Mouse (Mus musculus) limb, embryonic 11.5 days (tissue): Measurements from ENCODE around the gene Vnn3. TPM values are rescaled to one million over a fixed set of nuclear protein-coding genes. Genes with fewer than 3 reads are reported as not detected.

Experiments used
- ATAC-seq: fragments of 200-750 bp; cut with Nextera tagmentation; 2 replicates; pipeline ENCODE4 v1.8.0; 2017; ENCODE audit warnings: low read depth; ENCODE audit not compliant: insufficient number of reproducible peaks, low FRiP score, low TSS enrichment
- DNase-seq: peaks from one replicate; pipeline ENCODE4 v3.0.0-alpha.2; 2015; ENCODE audit warnings: low spot score
- H3K27ac ChIP-seq: fragments of 300-500 bp; sonication (generic); replicated peaks from 2 replicates; pipeline ENCODE4 v1.5.1; 2014; ENCODE audit warnings: low read depth, mild to moderate bottlenecking, low read length
- H3K27me3 ChIP-seq: fragments of 300-500 bp; sonication (generic); 2 replicates; pipeline ENCODE4 v1.6.1; 2014; ENCODE audit warnings: mild to moderate bottlenecking, low read length, mixed read lengths; ENCODE audit not compliant: control insufficient read depth, insufficient read depth
- H3K36me3 ChIP-seq: fragments of 300-500 bp; sonication (generic); 2 replicates; pipeline ENCODE4 v1.6.1; 2014; ENCODE audit warnings: mild to moderate bottlenecking, low read length, moderate library complexity, mixed read lengths; ENCODE audit not compliant: control insufficient read depth, insufficient read depth
- H3K4me1 ChIP-seq: fragments of 300-500 bp; sonication (generic); 2 replicates; pipeline ENCODE4 v1.6.1; 2014; ENCODE audit warnings: low read length, mixed read lengths; ENCODE audit not compliant: control insufficient read depth, insufficient read depth
- H3K4me2 ChIP-seq: fragments of 300-500 bp; sonication (generic); 2 replicates; pipeline ENCODE4 v1.6.1; 2014; ENCODE audit warnings: low read depth, mild to moderate bottlenecking, moderate library complexity; ENCODE audit not compliant: severe bottlenecking
- H3K4me3 ChIP-seq: fragments of 300-500 bp; sonication (generic); 2 replicates; pipeline ENCODE4 v1.5.1; 2014; ENCODE audit warnings: low read depth, low read length
- H3K9ac ChIP-seq: fragments of 300-500 bp; sonication (generic); 2 replicates; pipeline ENCODE4 v1.6.1; 2014; ENCODE audit warnings: mild to moderate bottlenecking, low read length
- H3K9me3 ChIP-seq: fragments of 300-500 bp; sonication (generic); 2 replicates; pipeline ENCODE4 v1.6.1; 2016; ENCODE audit warnings: low read length; ENCODE audit not compliant: control insufficient read depth
- WGBS: fragments of 180-500 bp; shearing (Covaris S2); extraction: QIAGEN DNeasy Blood & Tissue Kit; methylation state at CpG from one replicate; pipeline ENCODE4 v1.1.7; 2014; 5-methylcytosine and 5-hydroxymethylcytosine counted together
- polyA plus RNA-seq: library from polyadenylated mRNA; unstranded; fragments of >200 nt; fragmentation: Nextera tagmentation; extraction: Ambion mirVana; gene quantifications from 2 replicates; pipeline ENCODE4 v1.2.1, GENCODE M21; 2014

Gene Vnn3
- polyA plus RNA-seq, 1 experiment from 2014 or later, result not detected

- H3K27me3 ChIP-seq, result no peaks in the 10 kb centered on the region
- H3K27ac ChIP-seq, result no peak overlapping the region
Observed at GRCm38 (mm10) chr10:23905661-23906060, 54.4 kb downstream of the Vnn3 start.

More at GRCm38 (mm10) chr10:23905661-23906060, 54.4 kb downstream of the Vnn3 start:
- no peaks in the 10 kb centered on the region for H3K4me1 ChIP-seq
- no peak overlapping the region for H3K4me2 ChIP-seq
- no peak overlapping the region for H3K4me3 ChIP-seq
- DNase-seq (no peak), ATAC-seq (no peak)
- no peaks in the 10 kb centered on the region for H3K9me3 ChIP-seq
- H3K36me3 ChIP-seq, result no peaks in the 10 kb centered on the region
- WGBS, result 94% methylated on average over 1 of the region's 1 CpGs
- no peak overlapping the region for H3K9ac ChIP-seq

Other genes starting within 250 kb of the Vnn3 start
- 178 and 198 TPM in 2 replicates for gene Rps12, start 64.2 kb upstream of the Vnn3 start, polyA plus RNA-seq
- gene Slc18b1, start 54.5 kb upstream of the Vnn3 start, polyA plus RNA-seq, result 19.9 and 24.3 TPM in 2 replicates
- 0.33 and 0.37 TPM in 2 replicates for gene Vnn1, start 43.2 kb downstream of the Vnn3 start, polyA plus RNA-seq
- gene Taar1, start 68.9 kb downstream of the Vnn3 start, polyA plus RNA-seq, result not detected in 2 replicates
- not detected in 2 replicates for gene Taar2, start 87.1 kb downstream of the Vnn3 start, polyA plus RNA-seq
- not detected in 2 replicates for gene Taar3, start 98.1 kb downstream of the Vnn3 start, polyA plus RNA-seq
- not detected in 2 replicates for gene Taar4, start 109.0 kb downstream of the Vnn3 start, polyA plus RNA-seq
- gene Taar5, start 119.2 kb downstream of the Vnn3 start, polyA plus RNA-seq, result not detected in 2 replicates
- gene Taar6, start 134.2 kb downstream of the Vnn3 start, polyA plus RNA-seq, result not detected in 2 replicates
- gene Taar7a, start 142.0 kb downstream of the Vnn3 start, polyA plus RNA-seq, result not detected in 2 replicates
- not detected in 2 replicates for gene Taar7b, start 148.5 kb downstream of the Vnn3 start, polyA plus RNA-seq
- gene Taar7d, start 175.8 kb downstream of the Vnn3 start, polyA plus RNA-seq, result not detected in 2 replicates
- not detected in 2 replicates for gene Taar7e, start 186.2 kb downstream of the Vnn3 start, polyA plus RNA-seq
- not detected in 2 replicates for gene Taar7f, start 198.0 kb downstream of the Vnn3 start, polyA plus RNA-seq
- not detected in 2 replicates for gene Taar8a, start 225.0 kb downstream of the Vnn3 start, polyA plus RNA-seq
- gene Taar8b, start 240.8 kb downstream of the Vnn3 start, polyA plus RNA-seq, result not detected in 2 replicates